Mouse (Mus musculus) neural tube, embryonic 14.5 days (tissue): Measurements from ENCODE around the gene Khdc1a. TPM values are rescaled to one million over a fixed set of nuclear protein-coding genes. Genes with fewer than 3 reads are reported as not detected.
"Not testable (repeated sequence)": the region's sequence is repeated elsewhere in the genome, so short reads cannot be mapped to it uniquely, and the experiment has no call there.

ENCODE experiments used
- ATAC-seq: fragments of 200-750 bp; cut with Nextera tagmentation; 2 replicates; pipeline ENCODE4 v1.8.0; 2017; ENCODE audit warnings: low read depth, mild to moderate bottlenecking, moderate TSS enrichment, moderate library complexity
- H3K27ac ChIP-seq: fragments of 300-500 bp; sonication (generic); 2 replicates; pipeline ENCODE4 v1.5.1; 2014; ENCODE audit warnings: low read depth, mild to moderate bottlenecking, control low read depth, low read length, moderate library complexity, mixed read lengths
- H3K27me3 ChIP-seq: fragments of 300-500 bp; sonication (generic); 2 replicates; pipeline ENCODE4 v1.6.1; 2014; ENCODE audit warnings: low read length; ENCODE audit not compliant: control insufficient read depth, insufficient read depth
- H3K36me3 ChIP-seq: fragments of 300-500 bp; sonication (generic); 2 replicates; pipeline ENCODE4 v1.6.1; 2014; ENCODE audit warnings: low read length, mixed read lengths; ENCODE audit not compliant: control insufficient read depth, insufficient read depth
- H3K4me1 ChIP-seq: fragments of 300-500 bp; sonication (generic); 2 replicates; pipeline ENCODE4 v1.6.1; 2014; ENCODE audit warnings: low read length; ENCODE audit not compliant: control insufficient read depth, insufficient read depth
- H3K4me2 ChIP-seq: fragments of 300-500 bp; sonication (generic); 2 replicates; pipeline ENCODE4 v1.6.1; 2014; ENCODE audit warnings: mild to moderate bottlenecking, low read depth, low read length, control low read depth
- H3K4me3 ChIP-seq: fragments of 300-500 bp; sonication (generic); 2 replicates; pipeline ENCODE4 v1.5.1; 2014; ENCODE audit warnings: low read depth, low read length, control low read depth, mixed read lengths
- H3K9ac ChIP-seq: fragments of 300-500 bp; sonication (generic); replicated peaks from 2 replicates; pipeline ENCODE4 v1.6.1; 2014; ENCODE audit warnings: low read depth, mild to moderate bottlenecking, control low read depth, low read length, mixed read lengths
- H3K9me3 ChIP-seq: fragments of 300-500 bp; sonication (generic); 2 replicates; pipeline ENCODE4 v1.6.1; 2016; ENCODE audit warnings: low read length; ENCODE audit not compliant: control insufficient read depth
- WGBS: fragments of 180-500 bp; shearing (Covaris S2); extraction: QIAGEN DNeasy Blood & Tissue Kit; methylation state at CpG from one replicate; pipeline ENCODE4 v1.1.7; 2014; 5-methylcytosine and 5-hydroxymethylcytosine counted together
- polyA plus RNA-seq: library from polyadenylated mRNA; unstranded; fragments of >200 nt; fragmentation: Nextera tagmentation; extraction: Ambion mirVana; gene quantifications from 2 replicates; pipeline ENCODE4 v1.2.1, GENCODE M21; 2014

Gene Khdc1a
- polyA plus RNA-seq, 1 experiment from 2014 or later = not detected

- H3K4me1 ChIP-seq = no peaks in the 10 kb centered on the region
- no peak overlapping the region for H3K9ac ChIP-seq
- H3K27me3 ChIP-seq = no peaks in the 10 kb centered on the region
- H3K36me3 ChIP-seq = no peaks in the 10 kb centered on the region
- 68% methylated on average over 4 of the region's 4 CpGs for WGBS
- ATAC-seq = no peak; the same call in 1 of the 2 replicates
- no peak overlapping the region for H3K4me3 ChIP-seq
- H3K27ac ChIP-seq = no peak overlapping the region
- no peaks in the 10 kb centered on the region for H3K9me3 ChIP-seq
- no peak overlapping the region for H3K4me2 ChIP-seq
These were observed 5.2 kb upstream of the Khdc1a start for GRCm38 (mm10) chr1:21344253-21344652.

- WGBS = 91% methylated on average over 7 of the region's 7 CpGs
- ATAC-seq = not testable (repeated sequence)
These were observed 4.7 kb upstream of the Khdc1a start for GRCm38 (mm10) chr1:21344752-21345151.

GRCm38 (mm10) chr1:21368031-21368430, 18.6 kb downstream of the Khdc1a start, which contains the start of gene Khdc1c:
Gene Khdc1c, plus strand, starts transcription at chr1:21368331.
- 64% methylated on average over 1 of the region's 1 CpGs for WGBS
- H3K4me2 ChIP-seq, H3K27ac ChIP-seq, ATAC-seq, H3K27me3 ChIP-seq, H3K4me1 ChIP-seq, H3K4me3 ChIP-seq, H3K9me3 ChIP-seq, H3K36me3 ChIP-seq, H3K9ac ChIP-seq: not testable (repeated sequence)

More at GRCm38 (mm10) chr1:21344752-21345151, 4.7 kb upstream of the Khdc1a start:
- H3K4me1 ChIP-seq, H3K4me2 ChIP-seq, H3K9me3 ChIP-seq, H3K27ac ChIP-seq, H3K27me3 ChIP-seq, H3K36me3 ChIP-seq, H3K9ac ChIP-seq, H3K4me3 ChIP-seq: not testable (repeated sequence)

- WGBS = 79% methylated on average over 1 of the region's 1 CpGs
- no peak within 1 kb of the TSS for H3K4me2 ChIP-seq
- no peaks in the 10 kb centered on the region for H3K36me3 ChIP-seq
- no peak for ATAC-seq
- no peak within 1 kb of the TSS for H3K9ac ChIP-seq
- no peak within 1 kb of the TSS for H3K27ac ChIP-seq
- H3K4me1 ChIP-seq = no peaks in the 10 kb centered on the region
- no peak within 1 kb of the TSS for H3K4me3 ChIP-seq
- no peaks in the 10 kb centered on the region for H3K27me3 ChIP-seq
- H3K9me3 ChIP-seq = no peaks in the 10 kb centered on the region
These were observed 33.8 kb downstream of the Khdc1a start, which contains the start of gene Khdc1b for GRCm38 (mm10) chr1:21383256-21383655. Gene Khdc1b, plus strand, starts transcription at chr1:21383556.

GRCm38 (mm10) chr1:21391138-21391671, 41.8 kb downstream of the Khdc1a start:
- 77% methylated on average over 6 of the region's 6 CpGs for WGBS
- H3K9me3 ChIP-seq = no peaks in the 10 kb centered on the region
- no peaks in the 10 kb centered on the region for H3K4me1 ChIP-seq
- H3K4me3 ChIP-seq = no peak overlapping the region
- no peak overlapping the region for H3K27ac ChIP-seq
- no peaks in the 10 kb centered on the region for H3K36me3 ChIP-seq
- H3K27me3 ChIP-seq = no peaks in the 10 kb centered on the region
- H3K9ac ChIP-seq = no peak overlapping the region
- H3K4me2 ChIP-seq = no peak overlapping the region
- ATAC-seq = no peak

Other genes starting within 250 kb of the Khdc1a start
- 19.3 and 20.4 TPM in 2 replicates for gene Tmem14a, start 131.1 kb upstream of the Khdc1a start, polyA plus RNA-seq
- gene Gsta3, start 109.1 kb upstream of the Khdc1a start, polyA plus RNA-seq = 0.37 and 0.73 TPM in 2 replicates
- gene Khdc1c, start 18.7 kb downstream of the Khdc1a start, polyA plus RNA-seq = not detected in 2 replicates
- gene Khdc1b, start 33.9 kb downstream of the Khdc1a start, polyA plus RNA-seq = 0.17 TPM in 1 of 2 replicates, not detected in the other